ENCODE assay signal across 8 mouse cellular contexts in the genomic region with DNA sequence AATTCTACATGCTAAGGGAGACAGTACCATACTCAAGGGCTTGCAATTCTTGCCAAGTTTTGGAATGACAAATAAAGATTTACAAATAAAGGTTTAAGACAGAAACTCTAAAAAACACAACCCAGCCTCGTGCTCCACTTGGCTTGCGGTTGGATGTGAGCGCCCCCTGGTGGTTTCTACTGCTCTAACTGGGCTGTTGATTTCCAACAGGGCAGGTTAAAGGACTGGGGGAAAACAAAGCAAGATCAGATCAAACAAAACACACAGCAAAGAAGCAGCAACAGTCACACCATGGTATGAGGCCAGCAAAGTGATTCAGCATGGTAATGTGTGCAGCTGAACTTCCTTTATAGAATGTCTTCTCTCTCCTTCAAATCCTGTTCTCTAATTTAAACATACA.
DNase-seq lines count a peak whose midpoint lies in the region; ATAC-seq and TF ChIP-seq lines count a peak whose summit lies in the region.

No protein-coding gene starts in this region.

- peak; percentile 77 for ATAC-seq in forebrain, embryonic 15.5 days (replicated peaks)
- peak; percentile 45; the same call in 1 of the 2 replicates for ATAC-seq in hindbrain, embryonic 15.5 days (ENCODE audit: low FRiP score, low read depth)
- ATAC-seq in midbrain, embryonic 16.5 days, result peak; percentile 32; the same call in 1 of the 2 replicates

- peaks cover 4% of the 10 kb centered on the region for H3K4me1 ChIP-seq in heart, adult 2 months (ENCODE audit: control insufficient read depth, insufficient read depth, low read length)
- H3K4me1 ChIP-seq in forebrain, embryonic 15.5 days, result peaks cover 8% of the 10 kb centered on the region; the same call in 1 of the 2 replicates
- no peaks in the 10 kb centered on the region for H3K4me1 ChIP-seq in hindbrain, embryonic 15.5 days (replicated peaks)
- no peaks in the 10 kb centered on the region for H3K4me1 ChIP-seq in midbrain, embryonic 16.5 days (ENCODE audit: control insufficient read depth, insufficient read depth, low read length)

- H3K9ac ChIP-seq in heart, adult 2 months (ENCODE audit: low read depth, low read length), result no peak overlapping the region
- H3K9ac ChIP-seq in forebrain, embryonic 15.5 days (replicated peaks), result no peak overlapping the region
- H3K9ac ChIP-seq in hindbrain, embryonic 15.5 days, result no peak overlapping the region
- H3K9ac ChIP-seq in midbrain, embryonic 16.5 days (ENCODE audit: low read depth, low read length), result no peak overlapping the region

- H3K27me3 ChIP-seq in heart, adult 2 months (ENCODE audit: control insufficient read depth, insufficient read depth, low read length), result no peaks in the 10 kb centered on the region
- no peaks in the 10 kb centered on the region for H3K27me3 ChIP-seq in forebrain, embryonic 15.5 days
- H3K27me3 ChIP-seq in hindbrain, embryonic 15.5 days, result no peaks in the 10 kb centered on the region
- H3K27me3 ChIP-seq in midbrain, embryonic 16.5 days (ENCODE audit: control insufficient read depth, insufficient read depth, low read depth, low read length), result no peaks in the 10 kb centered on the region

- H3K36me3 ChIP-seq in heart, adult 2 months (ENCODE audit: control insufficient read depth, insufficient read depth, low read length), result no peaks in the 10 kb centered on the region
- H3K36me3 ChIP-seq in forebrain, embryonic 15.5 days, result no peaks in the 10 kb centered on the region
- H3K36me3 ChIP-seq in hindbrain, embryonic 15.5 days, result no peaks in the 10 kb centered on the region
- no peaks in the 10 kb centered on the region for H3K36me3 ChIP-seq in midbrain, embryonic 16.5 days (ENCODE audit: control insufficient read depth, insufficient read depth, low read length)

- TF ChIP-seq CTCF in heart, adult 2 months (IDR thresholded peaks at IDR 0.05), result peak; percentile 99; the same call in 1 of the 2 replicates
- peak; percentile 90 for TF ChIP-seq CTCF in brain, embryonic 14.5 days (IDR thresholded peaks at IDR 0.05; ENCODE audit: borderline replicate concordance, extremely low read depth, insufficient read depth, insufficient read length)

- TF ChIP-seq EP300 in heart, adult 2 months (IDR thresholded peaks at IDR 0.05; ENCODE audit: insufficient read depth, low read depth, low read length), result 0 out of 2 replicates have a peak, but pooled peaks have one; percentile 47

- no peaks in the 10 kb centered on the region for H3K9me3 ChIP-seq in forebrain, embryonic 15.5 days
- H3K9me3 ChIP-seq in hindbrain, embryonic 15.5 days, result no peaks in the 10 kb centered on the region
- no peaks in the 10 kb centered on the region for H3K9me3 ChIP-seq in midbrain, embryonic 16.5 days (replicated peaks; ENCODE audit: control insufficient read depth, low read length, poor library complexity, severe bottlenecking)

- H3K27ac ChIP-seq in heart, adult 2 months, result no peak overlapping the region
- H3K27ac ChIP-seq in forebrain, embryonic 15.5 days (replicated peaks), result no peak overlapping the region
- H3K27ac ChIP-seq in hindbrain, embryonic 15.5 days (replicated peaks), result no peak overlapping the region
- H3K27ac ChIP-seq in midbrain, embryonic 16.5 days (ENCODE audit: low read length), result no peak overlapping the region

- 2% methylated on average over 3 of the region's 3 CpGs for WGBS in heart, adult 2 months
- WGBS in forebrain, embryonic 15.5 days, result 5% methylated on average over 3 of the region's 3 CpGs
- WGBS in hindbrain, embryonic 15.5 days, result under 1% methylated on average over 3 of the region's 3 CpGs
- 3% methylated on average over 3 of the region's 3 CpGs for WGBS in midbrain, embryonic 16.5 days

- no peak overlapping the region for H3K4me3 ChIP-seq in heart, adult 2 months
- H3K4me3 ChIP-seq in forebrain, embryonic 15.5 days, result no peak overlapping the region
- H3K4me3 ChIP-seq in hindbrain, embryonic 15.5 days, result no peak overlapping the region
- no peak overlapping the region for H3K4me3 ChIP-seq in midbrain, embryonic 16.5 days (ENCODE audit: low read depth, low read length)

- H3K4me2 ChIP-seq in forebrain, embryonic 15.5 days (replicated peaks), result no peak overlapping the region
- H3K4me2 ChIP-seq in hindbrain, embryonic 15.5 days, result no peak overlapping the region
- no peak overlapping the region for H3K4me2 ChIP-seq in midbrain, embryonic 16.5 days (ENCODE audit: low read length)

- intact Hi-C loops in heart, adult 2 months (cut with DNase I), result loop anchor here (1.0 to 10.0 kb wide), 2 partner anchors 232 to 790 kb away; no protein-coding TSS in a partner anchor
- intact Hi-C loops in heart, postnatal 25 days (cut with DNase I), result loop anchor here (2.0 to 5.0 kb wide), 3 partner anchors 109 to 790 kb away; no protein-coding TSS in a partner anchor
- intact Hi-C loops in left cerebral cortex, postnatal 14 days (cut with DNase I), result loop anchor here (5.0 kb wide), 1 partner anchor 789 kb away; no protein-coding TSS in a partner anchor

- TF ChIP-seq POLR2A in heart, adult 2 months (IDR thresholded peaks at IDR 0.05; ENCODE audit: insufficient read depth, low read depth, low read length), result no peak
- TF ChIP-seq POLR2A in brain, embryonic 14.5 days (IDR thresholded peaks at IDR 0.05; ENCODE audit: borderline replicate concordance, extremely low read depth, insufficient read depth, insufficient read length, poor library complexity, severe bottlenecking), result no peak

- H3K79me2 ChIP-seq in heart, adult 2 months (replicated peaks; ENCODE audit: control insufficient read depth, insufficient read depth, low read length), result no peaks in the 10 kb centered on the region

- peak; percentile 61 to 82 for DNase-seq in heart, adult 2 months
- no peak for DNase-seq in heart, postnatal 25 days (ENCODE audit: low spot score)
- DNase-seq in brain, embryonic 14.5 days (ENCODE audit: low read depth), result peak; percentile 91
- peak; percentile 67 to 86 for DNase-seq in left cerebral cortex, postnatal 14 days (ENCODE audit: low spot score in 2 of 2)
- DNase-seq in telencephalon, adult 2 months (ENCODE audit: low read depth, low spot score), result peak; percentile 58
